Mouse (Mus musculus): ENCODE data around the gene Slit2. TPM values are rescaled to one million over a fixed set of nuclear protein-coding genes. Genes with fewer than 3 reads are reported as not detected.
"Not testable (repeated sequence)": the region's sequence is repeated elsewhere in the genome, so short reads cannot be mapped to it uniquely, and the experiment has no call there.

The Slit2 gene
- total RNA-seq, 2 experiments from 2014 or later: 0.21 to 0.66 TPM

- no peak for DNase-seq (ENCODE audit: low spot score)
These were observed 242.6 kb downstream of the Slit2 start for GRCm38 (mm10) chr5:48225500-48225899.

- no peak for DNase-seq (ENCODE audit: low spot score)
These were observed 247.6 kb downstream of the Slit2 start for GRCm38 (mm10) chr5:48230430-48231080.

GRCm38 (mm10) chr5:48234728-48235127 is 251.8 kb downstream of the Slit2 start:
- no peak for DNase-seq (ENCODE audit: low spot score)

GRCm38 (mm10) chr5:48235270-48235669 is 252.3 kb downstream of the Slit2 start:
- DNase-seq (ENCODE audit: low spot score): no peak

- DNase-seq (ENCODE audit: low spot score): not testable (repeated sequence)
These were observed 257.8 kb downstream of the Slit2 start for GRCm38 (mm10) chr5:48240751-48241150.

GRCm38 (mm10) chr5:48248327-48248726 is 265.4 kb downstream of the Slit2 start:
- DNase-seq (ENCODE audit: low spot score): no peak

GRCm38 (mm10) chr5:48277561-48277960 is 294.6 kb downstream of the Slit2 start:
- no peak for DNase-seq (ENCODE audit: low spot score)

GRCm38 (mm10) chr5:48301186-48301585 is 318.2 kb downstream of the Slit2 start:
- no peak for DNase-seq (ENCODE audit: low spot score)

- no peak for DNase-seq (ENCODE audit: low spot score)
These were observed 332.2 kb downstream of the Slit2 start for GRCm38 (mm10) chr5:48315057-48315602.

- DNase-seq (ENCODE audit: low spot score): no peak
These were observed 337.7 kb downstream of the Slit2 start for GRCm38 (mm10) chr5:48320597-48320996.

- no peak for DNase-seq (ENCODE audit: low spot score)
These were observed 343.3 kb downstream of the Slit2 start for GRCm38 (mm10) chr5:48326221-48326620.

GRCm38 (mm10) chr5:48327652-48328051 is 344.7 kb downstream of the Slit2 start, which contains the start of gene 5730480H06Rik:
Gene 5730480H06Rik (plus strand): TSS chr5:48327952.
- no peak for DNase-seq (ENCODE audit: low spot score)

- no peak for DNase-seq (ENCODE audit: low spot score)
These were observed 346.8 kb downstream of the Slit2 start for GRCm38 (mm10) chr5:48329751-48330150.

- no peak for DNase-seq (ENCODE audit: low spot score)
These were observed 347.9 kb downstream of the Slit2 start for GRCm38 (mm10) chr5:48330817-48331216.

GRCm38 (mm10) chr5:48331441-48331840 is 348.5 kb downstream of the Slit2 start:
- DNase-seq (ENCODE audit: low spot score): no peak

GRCm38 (mm10) chr5:48333407-48333806 is 350.5 kb downstream of the Slit2 start:
- no peak for DNase-seq (ENCODE audit: low spot score)

GRCm38 (mm10) chr5:48333884-48334513 is 351.1 kb downstream of the Slit2 start:
- no peak for DNase-seq (ENCODE audit: low spot score)

GRCm38 (mm10) chr5:48340808-48341433 is 358.0 kb downstream of the Slit2 start:
- DNase-seq (ENCODE audit: low spot score): no peak

GRCm38 (mm10) chr5:48345095-48345982 is 362.4 kb downstream of the Slit2 start:
- DNase-seq (ENCODE audit: low spot score): no peak

GRCm38 (mm10) chr5:48345983-48346648 is 363.2 kb downstream of the Slit2 start:
- no peak for DNase-seq (ENCODE audit: low spot score)

GRCm38 (mm10) chr5:48349309-48349708 is 366.4 kb downstream of the Slit2 start:
- no peak for DNase-seq (ENCODE audit: low spot score)
